Mouse (Mus musculus) embryo, embryonic 11.5 days (tissue): ENCODE results near the gene Hoxd12.

ENCODE experiments used
- DNase-seq: peaks from one replicate; pipeline ENCODE4 v3.0.0-alpha.2; 2012; ENCODE audit warnings: low read depth, low spot score

Hoxd12 gene

GRCm38 (mm10) chr2:74709465-74710419 is 34.9 kb downstream of the Hoxd12 start:
- DNase-seq, result no peak

DNA sequence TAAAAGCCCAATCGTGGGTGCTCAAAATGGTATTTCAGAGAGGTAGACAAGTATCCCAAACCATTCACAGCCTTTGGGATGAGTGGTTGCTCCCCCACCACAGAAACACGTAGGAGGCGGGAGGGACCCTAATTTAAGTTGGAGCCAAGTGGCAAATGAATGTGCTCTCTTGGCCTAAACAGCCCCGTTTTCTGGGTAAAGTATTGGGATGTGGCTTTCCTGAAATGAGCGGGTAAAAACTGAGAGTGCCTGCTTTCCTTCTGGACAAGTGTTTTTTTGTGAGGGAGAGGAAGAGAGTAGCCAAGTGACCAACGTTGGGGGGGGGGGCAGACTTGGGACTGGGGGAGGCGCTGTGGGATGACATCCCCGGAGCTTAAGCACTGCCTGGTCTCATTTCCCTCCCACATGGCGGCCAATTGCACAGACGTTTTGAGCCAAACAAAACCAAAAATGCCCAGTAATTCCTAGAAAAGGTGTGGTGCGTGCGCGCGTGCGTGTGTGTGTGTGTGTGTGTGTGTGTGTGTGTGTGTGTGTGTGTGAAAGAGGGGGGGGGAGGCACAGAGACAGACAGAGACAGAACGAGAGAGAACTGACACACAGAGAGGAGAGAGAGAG is 36.2 kb downstream of the Hoxd12 start:
- DNase-seq, result no peak

GRCm38 (mm10) chr2:74711721-74712621 is 37.2 kb downstream of the Hoxd12 start, which contains the start of the genes Hoxd3 and Hoxd4:
Hoxd3 (plus strand) TSS chr2:74711927.
Hoxd4 (plus strand) TSS chr2:74711929.
- DNase-seq, result no peak

GRCm38 (mm10) chr2:74713239-74714150 is 38.7 kb downstream of the Hoxd12 start:
- DNase-seq, result no peak

DNA sequence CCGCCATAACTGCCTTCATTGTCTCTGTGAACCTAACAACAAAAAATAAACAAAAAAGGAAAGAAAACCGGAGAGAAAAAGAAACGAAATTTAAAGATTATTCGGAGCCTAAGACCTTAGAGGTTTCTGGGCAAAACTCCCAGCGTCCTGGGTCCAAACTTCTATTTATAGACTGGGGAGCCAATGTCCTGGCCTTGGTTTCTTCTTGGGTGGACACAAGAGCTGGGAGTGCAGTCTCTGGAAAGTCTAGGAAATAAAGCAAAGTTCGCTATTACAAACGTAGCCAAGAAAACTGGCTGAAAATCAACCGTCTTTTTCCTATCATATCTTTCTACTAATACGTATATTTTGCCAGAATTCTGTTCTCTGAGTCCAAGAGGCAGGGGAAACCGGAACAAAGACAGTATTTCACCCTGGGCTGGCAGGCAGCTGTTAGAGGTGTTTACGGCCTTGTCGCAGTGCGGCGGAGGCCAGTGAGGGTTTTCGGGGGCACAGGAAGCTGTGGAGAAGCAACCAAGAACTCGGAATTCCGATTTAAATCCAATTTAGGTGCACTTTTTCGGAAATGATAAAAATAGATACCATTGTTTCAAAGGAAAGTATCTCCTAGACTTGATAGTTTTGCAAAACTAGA is 39.5 kb downstream of the Hoxd12 start:
- no peak for DNase-seq

- DNase-seq, result no peak
These were observed 40.1 kb downstream of the Hoxd12 start for GRCm38 (mm10) chr2:74714881-74715280.

- peak; percentile 90 for DNase-seq
These were observed 40.9 kb downstream of the Hoxd12 start for GRCm38 (mm10) chr2:74715504-74716241.

GRCm38 (mm10) chr2:74720384-74720783 is 45.6 kb downstream of the Hoxd12 start:
- no peak for DNase-seq

DNA sequence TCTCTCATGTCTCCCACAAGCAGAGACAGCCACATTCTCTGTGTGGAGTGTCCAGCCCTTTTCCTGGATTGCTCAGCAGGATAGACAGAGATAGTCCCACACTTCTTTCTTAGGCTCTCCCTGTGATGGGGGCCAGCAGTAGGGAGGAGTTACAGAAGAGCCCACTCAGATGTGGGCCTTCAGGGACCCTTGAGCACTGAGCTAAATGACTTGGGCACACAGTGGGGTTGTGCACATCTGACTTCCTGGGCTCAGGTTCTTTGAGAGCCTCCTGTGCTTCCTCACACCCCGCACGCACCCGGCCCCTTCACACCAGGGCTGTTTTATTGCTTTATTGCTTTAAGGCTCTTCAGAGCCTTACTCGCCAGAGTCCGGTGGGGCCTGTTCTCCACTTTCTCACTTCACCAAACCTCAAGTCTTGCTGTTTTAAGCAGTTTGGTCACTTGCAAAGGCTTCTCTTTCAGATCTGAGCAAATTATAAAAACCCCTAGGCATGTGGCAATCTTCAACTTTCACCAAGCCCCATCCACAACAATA is 46.2 kb downstream of the Hoxd12 start:
- DNase-seq, result no peak

DNA sequence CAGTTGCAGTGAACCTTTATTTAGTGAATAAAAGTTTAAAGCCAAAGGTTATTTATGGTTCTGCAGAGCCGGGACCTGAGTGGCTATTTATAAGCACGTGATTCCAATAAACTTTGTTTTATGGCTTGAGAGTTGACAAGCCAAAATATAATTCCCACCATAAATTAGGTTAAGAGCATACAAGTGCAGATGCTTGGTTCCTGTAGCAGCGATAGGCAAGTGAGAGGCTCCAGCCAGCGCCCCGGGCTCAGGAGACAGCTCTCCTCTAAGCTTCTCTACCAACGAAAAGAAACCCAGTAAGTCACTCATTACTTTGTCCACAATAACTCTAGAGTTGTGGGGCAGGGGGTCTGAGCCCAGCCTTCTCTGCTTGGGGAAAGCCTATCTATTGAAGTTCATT is 47.1 kb downstream of the Hoxd12 start:
- DNase-seq, result no peak

- DNase-seq, result no peak
These were observed 48.1 kb downstream of the Hoxd12 start for GRCm38 (mm10) chr2:74722949-74723348.

DNA sequence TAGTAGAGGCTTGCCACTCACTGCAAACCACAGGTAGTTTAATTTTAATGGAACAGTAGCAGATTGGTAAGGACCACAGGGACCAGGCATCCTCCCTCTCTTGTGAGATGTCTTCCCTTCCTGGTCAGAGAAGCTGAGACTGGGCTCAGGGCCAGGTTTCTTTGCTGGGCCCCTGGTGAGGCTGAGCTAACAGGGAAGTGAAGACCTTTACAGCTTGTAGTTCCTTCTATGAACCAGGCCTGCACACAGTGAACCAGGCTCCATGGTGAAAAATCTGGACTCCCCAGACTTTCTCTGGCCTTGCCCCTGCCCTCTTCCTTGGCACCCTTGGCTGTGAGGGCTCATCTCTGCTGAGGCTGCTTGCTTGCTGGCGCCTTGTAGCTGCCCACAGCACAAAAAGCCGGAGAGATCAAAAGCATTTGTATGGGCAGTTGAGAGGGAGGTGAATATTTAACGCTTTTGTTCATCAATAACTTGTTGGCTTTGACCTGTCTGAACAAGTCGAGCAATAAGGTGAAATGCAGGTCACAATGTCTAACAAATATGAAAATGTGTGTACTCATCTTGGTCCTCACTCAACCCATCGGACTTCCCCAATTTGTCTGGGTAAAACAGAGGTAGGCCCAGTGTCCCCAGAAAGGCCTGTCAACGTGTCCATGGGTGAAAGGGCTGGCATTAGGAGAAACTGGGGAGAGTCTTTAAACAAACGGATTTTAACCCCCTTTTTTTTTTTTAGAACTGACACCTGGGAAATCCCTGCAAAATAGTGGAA is 49.6 kb downstream of the Hoxd12 start:
- DNase-seq, result no peak

DNA sequence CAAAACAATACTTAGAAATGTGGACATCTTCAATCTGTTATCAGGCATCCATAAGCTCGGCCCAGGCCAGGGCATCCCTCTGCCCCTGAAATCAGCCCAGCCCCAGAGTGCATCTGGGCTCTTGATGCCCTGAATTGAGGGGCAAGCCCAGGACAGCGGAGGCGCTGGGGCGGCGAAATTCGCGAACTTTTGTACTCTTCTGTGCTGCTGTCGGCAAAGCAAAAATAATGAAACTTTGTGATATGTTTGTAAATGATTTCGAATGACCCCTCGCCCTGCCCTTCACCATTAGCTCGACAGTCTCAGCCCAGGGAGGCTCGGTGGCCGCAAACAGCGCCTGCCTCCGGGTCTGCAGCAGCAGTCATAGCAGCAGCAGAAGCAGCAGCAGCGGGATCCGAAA is 50.4 kb downstream of the Hoxd12 start:
- no peak for DNase-seq

- no peak for DNase-seq
These were observed 51.7 kb downstream of the Hoxd12 start, which contains the start of gene Gm28230 for GRCm38 (mm10) chr2:74726551-74726950. Gm28230 (plus strand) TSS chr2:74726728.

GRCm38 (mm10) chr2:74726973-74727639 is 52.3 kb downstream of the Hoxd12 start:
- DNase-seq, result no peak
